Mouse (Mus musculus) kidney, embryonic 16.5 days (tissue): ENCODE results near the gene Nkain4. TPM values are rescaled to one million over a fixed set of nuclear protein-coding genes. Genes with fewer than 3 reads are reported as not detected.
A peak's percentile ranks its signal among the peaks of the same experiment; 100 is the strongest.

Experiments
- ATAC-seq: fragments of 200-750 bp; cut with Nextera tagmentation; 2 replicates; pipeline ENCODE4 v1.8.0; 2017; ENCODE audit warnings: moderate TSS enrichment; ENCODE audit not compliant: low FRiP score, low TSS enrichment
- H3K27ac ChIP-seq: fragments of 300-500 bp; sonication (generic); 2 replicates; pipeline ENCODE4 v1.5.1; 2014; ENCODE audit warnings: low read length
- H3K27me3 ChIP-seq: fragments of 300-500 bp; sonication (generic); 2 replicates; pipeline ENCODE4 v1.6.1; 2014; ENCODE audit warnings: low read length, control low read depth, mixed read lengths; ENCODE audit not compliant: insufficient read depth
- H3K36me3 ChIP-seq: fragments of 300-500 bp; sonication (generic); 2 replicates; pipeline ENCODE4 v1.6.1; 2014; ENCODE audit warnings: low read length, control low read depth, mixed read lengths; ENCODE audit not compliant: insufficient read depth
- H3K4me1 ChIP-seq: fragments of 300-500 bp; sonication (generic); 2 replicates; pipeline ENCODE4 v1.6.1; 2014; ENCODE audit warnings: low read length, control low read depth, mixed read lengths; ENCODE audit not compliant: insufficient read depth
- H3K4me2 ChIP-seq: fragments of 300-500 bp; sonication (generic); replicated peaks from 2 replicates; pipeline ENCODE4 v1.6.1; 2014; ENCODE audit warnings: low read depth, low read length
- H3K4me3 ChIP-seq: fragments of 300-500 bp; sonication (generic); 2 replicates; pipeline ENCODE4 v1.5.1; 2014; ENCODE audit warnings: mild to moderate bottlenecking, low read length
- H3K9ac ChIP-seq: fragments of 300-500 bp; sonication (generic); replicated peaks from 2 replicates; pipeline ENCODE4 v1.6.1; 2014; ENCODE audit warnings: low read length
- H3K9me3 ChIP-seq: fragments of 300-500 bp; sonication (generic); 2 replicates; pipeline ENCODE4 v1.6.1; 2016; ENCODE audit warnings: low read length, control low read depth
- WGBS: fragments of 180-500 bp; shearing (Covaris S2); extraction: QIAGEN DNeasy Blood & Tissue Kit; methylation state at CpG from one replicate; pipeline ENCODE4 v1.1.7; 2014; 5-methylcytosine and 5-hydroxymethylcytosine counted together
- polyA plus RNA-seq: library from polyadenylated mRNA; unstranded; fragments of >200 nt; fragmentation: Nextera tagmentation; extraction: Ambion mirVana; gene quantifications from 2 replicates; pipeline ENCODE4 v1.2.1, GENCODE M21; 2015

Nkain4 gene
- 36.9 and 48.7 TPM in 2 replicates for polyA plus RNA-seq

DNA sequence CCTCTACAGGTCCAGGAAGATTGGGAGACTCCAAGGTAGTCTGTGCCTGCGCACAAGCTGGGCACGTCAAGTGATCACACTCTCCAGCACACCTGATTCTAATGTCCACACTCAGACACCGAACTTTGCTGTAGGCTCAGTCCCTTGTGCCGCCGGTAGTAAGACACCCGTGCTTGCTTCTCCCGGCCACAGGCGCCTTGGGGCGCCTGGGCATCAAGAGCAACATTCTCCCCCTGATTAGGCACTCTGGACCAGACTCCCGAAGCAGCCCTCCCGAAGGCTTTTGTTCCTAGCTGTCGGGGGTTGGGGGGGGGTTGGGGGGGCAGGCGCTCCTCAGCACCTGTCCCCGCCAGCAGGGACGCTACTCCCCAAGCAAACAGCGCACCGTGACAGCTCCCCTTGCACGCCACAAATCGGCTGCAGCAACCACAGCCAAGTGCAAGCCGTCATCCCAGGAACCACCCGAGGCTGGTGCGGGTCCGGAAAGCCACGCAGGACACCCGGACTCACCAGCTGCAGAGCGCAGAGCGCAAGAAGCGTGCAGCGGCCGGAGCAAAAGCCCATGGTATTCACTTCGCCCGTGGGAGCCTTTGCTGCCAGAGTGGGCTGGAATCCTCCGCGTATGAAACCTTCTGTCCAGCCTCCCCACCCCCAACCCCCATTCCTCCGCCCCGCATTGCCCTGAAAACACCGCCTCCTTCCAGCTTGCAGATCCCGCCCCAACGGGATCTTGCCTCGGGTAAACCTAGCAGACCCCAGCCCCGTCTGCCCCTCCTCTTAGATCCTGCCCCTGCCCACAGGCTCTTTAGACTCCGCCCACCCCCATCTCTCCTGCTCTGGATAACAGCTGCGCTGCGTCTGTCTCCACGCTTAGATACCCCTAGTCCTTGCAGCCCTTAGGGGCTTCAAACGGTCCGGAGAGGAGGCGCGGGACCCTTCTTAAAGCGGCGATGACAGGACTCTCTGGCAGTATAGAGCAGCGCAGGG is at the start of gene Nkain4:
TSS of gene Nkain4 (minus strand) at position 639 of the 987 bp plus-strand sequence.
- peak within 1 kb of the TSS; percentile 57 for H3K9ac ChIP-seq
- no peaks in the 10 kb centered on the region for H3K9me3 ChIP-seq
- peak within 1 kb of the TSS; percentile 69 for H3K4me3 ChIP-seq
- no peaks in the 10 kb centered on the region for H3K36me3 ChIP-seq
- peaks cover 23% of the 10 kb centered on the region for H3K4me1 ChIP-seq
- under 1% methylated on average over 50 of the region's 52 CpGs for WGBS
- H3K4me2 ChIP-seq: peak within 1 kb of the TSS; percentile 93
- H3K27ac ChIP-seq: peak within 1 kb of the TSS; percentile 46
- H3K27me3 ChIP-seq: peaks cover 9% of the 10 kb centered on the region
- ATAC-seq: peak; percentile 95

DNA sequence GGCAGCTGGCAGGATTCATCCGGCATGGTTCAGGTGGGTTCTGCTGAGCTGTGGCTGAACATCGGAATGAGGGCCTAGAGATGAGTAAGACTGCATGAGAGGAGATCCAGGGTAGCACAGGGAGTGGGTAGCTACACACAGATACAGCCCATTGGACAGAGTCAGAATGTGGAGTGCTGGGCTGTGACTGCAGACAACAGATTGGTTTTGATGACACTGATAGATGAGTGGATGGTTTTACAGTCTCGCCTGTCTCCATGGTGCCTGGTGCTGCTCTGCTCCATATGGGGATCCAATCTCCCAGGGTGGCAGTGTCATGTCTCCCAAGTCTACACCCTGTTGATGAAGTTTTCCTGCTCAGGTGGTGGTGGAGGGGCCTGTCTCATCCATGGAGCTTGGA is 42.4 kb upstream of the Nkain4 start:
- H3K4me1 ChIP-seq: no peaks in the 10 kb centered on the region
- H3K9me3 ChIP-seq: no peaks in the 10 kb centered on the region
- H3K9ac ChIP-seq: no peak overlapping the region
- no peak overlapping the region for H3K4me3 ChIP-seq
- no peak overlapping the region for H3K27ac ChIP-seq
- no peaks in the 10 kb centered on the region for H3K27me3 ChIP-seq
- no peak overlapping the region for H3K4me2 ChIP-seq
- WGBS: 55% methylated on average over 3 of the region's 3 CpGs
- no peaks in the 10 kb centered on the region for H3K36me3 ChIP-seq
- 0 out of 2 replicates have a peak, but pooled peaks have one; percentile 8 for ATAC-seq

DNA sequence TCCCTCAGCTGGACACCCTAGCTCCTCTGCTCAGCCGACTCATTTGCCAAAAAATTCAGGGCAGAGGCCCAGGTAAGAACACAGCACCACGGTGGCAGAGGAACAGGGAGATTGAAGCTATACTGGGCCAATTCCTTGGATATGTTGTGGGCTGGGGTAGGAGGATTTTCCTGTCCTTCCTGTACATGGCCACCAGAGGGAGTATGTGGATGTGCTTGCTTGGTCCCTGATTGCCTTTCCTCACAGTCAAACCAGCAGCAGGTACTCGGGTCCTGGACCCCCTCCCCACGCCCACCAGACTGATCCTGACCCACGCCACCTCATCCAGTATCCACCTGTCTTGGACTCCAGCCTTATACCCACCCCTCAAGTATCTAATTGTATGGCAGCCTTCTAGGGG is 41.9 kb upstream of the Nkain4 start:
- no peaks in the 10 kb centered on the region for H3K9me3 ChIP-seq
- ATAC-seq: peak; percentile 46
- no peak overlapping the region for H3K27ac ChIP-seq
- no peak overlapping the region for H3K9ac ChIP-seq
- 12% methylated on average over 5 of the region's 5 CpGs for WGBS
- H3K4me3 ChIP-seq: no peak overlapping the region
- H3K27me3 ChIP-seq: no peaks in the 10 kb centered on the region
- no peaks in the 10 kb centered on the region for H3K36me3 ChIP-seq
- no peaks in the 10 kb centered on the region for H3K4me1 ChIP-seq
- H3K4me2 ChIP-seq: no peak overlapping the region

DNA sequence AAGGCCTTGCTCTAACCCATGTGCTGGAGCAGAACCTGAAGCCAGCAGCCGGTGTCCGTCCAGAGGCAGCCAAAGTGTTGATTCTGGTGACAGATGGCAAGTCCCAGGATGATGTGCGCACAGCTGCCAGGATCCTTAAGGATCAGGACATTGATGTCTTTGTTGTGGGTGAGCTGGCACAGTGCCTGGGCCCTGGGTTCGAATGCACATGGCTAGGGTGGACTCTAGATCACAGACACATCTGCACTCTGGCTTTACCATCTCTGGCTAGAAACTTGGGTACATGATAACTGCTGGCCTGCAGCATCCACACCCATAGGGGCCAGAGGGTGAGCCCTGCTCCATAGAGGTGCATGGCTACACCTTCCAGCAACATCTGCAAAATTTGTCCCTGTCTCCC is 41.0 kb upstream of the Nkain4 start:
- no peak overlapping the region for H3K4me3 ChIP-seq
- H3K36me3 ChIP-seq: no peaks in the 10 kb centered on the region
- H3K27me3 ChIP-seq: no peaks in the 10 kb centered on the region
- 81% methylated on average over 4 of the region's 4 CpGs for WGBS
- H3K9ac ChIP-seq: no peak overlapping the region
- no peaks in the 10 kb centered on the region for H3K9me3 ChIP-seq
- no peak overlapping the region for H3K4me2 ChIP-seq
- H3K27ac ChIP-seq: no peak overlapping the region
- no peak for ATAC-seq
- H3K4me1 ChIP-seq: no peaks in the 10 kb centered on the region

DNA sequence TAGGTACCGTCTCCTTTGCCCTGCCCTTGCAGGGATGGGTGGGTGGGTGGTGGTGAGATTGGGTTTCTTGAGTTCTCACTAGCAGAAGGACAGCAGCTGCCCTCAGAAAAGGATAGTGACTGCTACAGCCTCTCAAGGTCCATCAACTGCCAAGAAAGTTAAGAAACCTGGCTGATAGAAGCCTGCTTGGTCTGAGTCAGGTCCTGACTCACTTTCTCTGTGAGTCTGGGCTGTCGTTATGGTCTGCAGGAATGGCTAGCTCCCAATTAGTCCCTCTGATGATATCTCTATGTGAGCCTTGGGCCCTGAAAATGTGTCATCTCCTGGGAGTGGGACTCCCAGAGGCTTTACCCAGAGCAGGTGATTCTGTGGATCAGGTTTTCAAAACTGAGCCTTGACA is 39.9 kb upstream of the Nkain4 start:
- Histone ChIP-seq H3K9me3 (no peaks in the 10 kb centered on the region), H3K27ac (no peak overlapping the region), H3K27me3 (no peaks in the 10 kb centered on the region), H3K36me3 (no peaks in the 10 kb centered on the region), H3K4me1 (no peaks in the 10 kb centered on the region), H3K4me2 (no peak overlapping the region), H3K9ac (no peak overlapping the region), H3K4me3 (no peak overlapping the region)
- ATAC-seq: no peak
- 73% methylated on average over 2 of the region's 2 CpGs for WGBS

DNA sequence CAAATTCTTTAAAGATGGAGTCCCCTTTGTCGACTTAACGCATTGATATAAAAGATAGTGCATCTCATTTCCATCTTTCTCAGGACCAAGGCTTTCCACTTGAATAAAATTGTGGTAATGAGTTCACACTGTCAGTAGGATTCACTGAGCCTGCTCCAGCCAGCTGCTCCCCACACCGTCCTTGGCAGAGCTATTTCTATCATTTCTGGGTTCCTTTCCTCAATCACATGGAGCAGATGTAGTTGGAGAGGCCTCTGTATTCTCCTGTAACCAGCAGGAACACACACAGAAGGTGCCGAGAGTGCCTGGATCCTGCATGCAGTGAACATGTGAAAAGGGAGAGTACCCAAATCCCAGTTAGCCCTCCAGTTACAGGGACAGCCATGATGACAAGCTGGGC is 35.8 kb upstream of the Nkain4 start:
- H3K9me3 ChIP-seq: no peaks in the 10 kb centered on the region
- H3K36me3 ChIP-seq: no peaks in the 10 kb centered on the region
- WGBS: 74% methylated on average over 4 of the region's 4 CpGs
- H3K4me3 ChIP-seq: no peak overlapping the region
- no peak overlapping the region for H3K4me2 ChIP-seq
- H3K9ac ChIP-seq: no peak overlapping the region
- ATAC-seq: no peak
- no peak overlapping the region for H3K27ac ChIP-seq
- no peaks in the 10 kb centered on the region for H3K27me3 ChIP-seq
- H3K4me1 ChIP-seq: no peaks in the 10 kb centered on the region

DNA sequence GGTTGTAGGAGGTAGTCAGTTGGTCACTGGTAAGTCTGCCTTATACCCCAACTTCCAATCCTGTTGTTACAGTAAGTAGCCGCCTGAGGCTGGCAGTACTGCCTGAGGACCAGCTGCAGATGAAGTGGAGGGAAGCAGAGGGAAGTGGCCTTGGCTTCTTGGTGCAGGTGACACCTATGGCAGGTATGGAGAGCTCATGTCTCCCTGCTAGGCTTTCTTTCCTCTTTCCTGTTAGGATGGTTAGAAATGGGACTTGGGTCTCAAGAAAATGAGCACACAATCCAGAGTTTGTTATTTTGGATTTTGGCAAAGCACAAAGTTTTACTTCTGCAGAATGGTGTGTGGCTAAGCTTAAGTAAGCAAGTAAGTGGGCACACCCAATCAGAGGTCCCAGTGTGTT is 34.4 kb upstream of the Nkain4 start:
- H3K4me3 ChIP-seq: no peak overlapping the region
- H3K27ac ChIP-seq: no peak overlapping the region
- no peaks in the 10 kb centered on the region for H3K9me3 ChIP-seq
- H3K27me3 ChIP-seq: no peaks in the 10 kb centered on the region
- no peak for ATAC-seq
- 75% methylated on average over 1 of the region's 1 CpGs for WGBS
- H3K4me1 ChIP-seq: no peaks in the 10 kb centered on the region
- H3K36me3 ChIP-seq: no peaks in the 10 kb centered on the region
- no peak overlapping the region for H3K9ac ChIP-seq
- H3K4me2 ChIP-seq: no peak overlapping the region

DNA sequence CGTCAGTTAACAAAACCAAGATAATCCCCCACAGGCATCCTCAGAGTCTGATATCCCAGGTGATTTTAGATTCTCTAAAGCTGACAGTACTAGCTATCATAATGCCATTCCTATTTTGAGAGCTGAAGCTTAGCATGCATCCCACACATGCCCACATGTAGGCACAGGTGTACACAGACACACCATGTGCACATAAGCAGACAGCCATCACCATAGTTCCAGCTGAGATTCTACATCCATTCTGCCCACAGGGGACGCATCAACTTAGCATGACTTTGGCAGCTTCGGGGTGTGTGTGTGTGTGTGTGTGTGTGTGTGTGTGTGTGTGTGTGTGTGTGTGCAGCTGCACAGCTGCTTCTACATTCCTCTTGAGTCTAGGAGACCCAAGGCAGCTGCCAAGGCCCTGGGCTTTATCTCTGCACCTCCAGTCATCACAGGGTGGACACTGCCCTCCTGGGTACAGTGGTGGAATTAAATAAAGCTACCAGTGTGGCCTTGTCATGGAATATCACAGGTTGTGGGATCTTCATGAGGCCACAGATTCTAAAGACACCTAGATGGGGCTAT is 33.9 kb upstream of the Nkain4 start:
- Histone ChIP-seq H3K4me1 (no peaks in the 10 kb centered on the region), H3K4me3 (no peak overlapping the region), H3K4me2 (no peak overlapping the region), H3K27me3 (no peaks in the 10 kb centered on the region), H3K27ac (no peak overlapping the region), H3K9me3 (no peaks in the 10 kb centered on the region), H3K36me3 (no peaks in the 10 kb centered on the region), H3K9ac (no peak overlapping the region)
- WGBS: 72% methylated on average over 3 of the region's 3 CpGs
- ATAC-seq: no peak

DNA sequence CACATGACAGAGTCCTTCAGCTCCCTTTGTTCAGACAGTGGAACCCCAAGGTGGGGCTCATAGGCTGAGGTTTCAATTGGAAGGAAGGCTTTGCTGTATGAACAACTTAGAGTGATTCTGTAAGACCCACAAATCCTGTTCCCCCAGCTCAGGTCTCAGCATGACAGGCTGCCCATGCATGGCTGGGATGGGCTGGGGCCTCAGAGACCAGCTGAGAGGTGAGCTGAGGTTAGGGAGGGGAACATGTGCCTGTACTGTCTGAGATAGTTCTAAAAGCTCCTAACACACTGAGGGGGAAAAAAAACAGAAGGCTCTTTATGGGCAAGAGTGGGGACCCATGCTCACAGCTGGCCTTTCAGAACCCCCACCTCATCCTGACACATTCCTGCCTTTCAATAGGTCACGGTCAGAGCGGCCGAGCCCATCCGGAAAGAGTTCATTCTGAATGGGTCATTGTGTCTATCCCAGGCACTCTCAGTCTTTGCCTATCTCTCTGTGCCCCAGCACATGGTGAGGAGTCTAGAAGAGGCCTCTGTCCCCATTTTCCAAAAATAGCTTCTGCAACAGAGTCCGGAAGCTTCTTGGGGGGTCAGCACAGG is 33.0 kb upstream of the Nkain4 start:
- Histone ChIP-seq H3K9ac (no peak overlapping the region), H3K4me3 (no peak overlapping the region), H3K36me3 (peaks cover 3% of the 10 kb centered on the region; the same call in 1 of the 2 replicates), H3K4me1 (no peaks in the 10 kb centered on the region), H3K27me3 (no peaks in the 10 kb centered on the region), H3K9me3 (no peaks in the 10 kb centered on the region), H3K4me2 (no peak overlapping the region), H3K27ac (no peak overlapping the region)
- ATAC-seq: no peak
- 74% methylated on average over 5 of the region's 5 CpGs for WGBS
